Mouse (Mus musculus) embryo, embryonic 10 days (tissue): ENCODE results near the gene Cer1.

ENCODE experiments used
- DNase-seq: peaks from one replicate; pipeline ENCODE4 v3.0.0-alpha.2; 2015; ENCODE audit warnings: low spot score

Gene Cer1

DNA sequence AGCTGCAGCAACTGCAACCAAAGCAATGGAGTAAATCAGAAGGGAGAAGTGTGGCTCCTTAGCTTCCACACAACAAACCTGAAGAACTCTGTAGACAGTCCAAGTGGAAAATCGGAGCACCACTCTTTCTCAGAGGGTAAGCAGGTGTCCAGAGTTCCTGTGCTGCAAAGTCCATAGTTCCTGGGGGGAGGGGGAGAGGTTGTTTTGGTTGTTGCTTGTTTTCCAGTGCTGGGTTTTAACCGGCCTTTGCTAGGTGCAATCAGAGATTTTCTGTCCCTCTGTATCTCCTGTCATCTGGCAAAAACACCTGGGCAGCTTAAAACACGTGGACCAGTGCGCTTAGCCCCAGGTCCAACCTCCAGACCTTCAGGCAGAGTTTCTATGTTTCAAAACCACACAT lies 10.2 kb downstream of the Cer1 start:
- no peak for DNase-seq

DNA sequence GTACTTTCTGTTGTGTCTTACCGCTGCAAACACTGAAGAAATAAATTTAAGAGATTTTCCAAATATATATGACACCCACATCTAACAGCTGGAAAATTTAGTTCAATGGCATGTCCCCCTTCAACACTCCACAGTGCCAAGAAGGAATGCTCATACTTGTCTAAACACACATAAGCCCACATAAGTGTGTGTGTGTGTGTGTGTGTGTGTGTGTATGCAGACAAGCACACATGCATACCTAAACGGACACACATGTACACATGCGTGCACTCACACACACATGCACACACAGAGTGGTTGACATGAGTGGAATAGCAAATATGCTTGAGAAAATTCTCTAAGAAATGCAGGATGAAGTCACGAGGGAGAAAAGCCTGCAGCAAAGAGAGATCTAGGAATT lies 12.4 kb downstream of the Cer1 start:
- no peak for DNase-seq

DNA sequence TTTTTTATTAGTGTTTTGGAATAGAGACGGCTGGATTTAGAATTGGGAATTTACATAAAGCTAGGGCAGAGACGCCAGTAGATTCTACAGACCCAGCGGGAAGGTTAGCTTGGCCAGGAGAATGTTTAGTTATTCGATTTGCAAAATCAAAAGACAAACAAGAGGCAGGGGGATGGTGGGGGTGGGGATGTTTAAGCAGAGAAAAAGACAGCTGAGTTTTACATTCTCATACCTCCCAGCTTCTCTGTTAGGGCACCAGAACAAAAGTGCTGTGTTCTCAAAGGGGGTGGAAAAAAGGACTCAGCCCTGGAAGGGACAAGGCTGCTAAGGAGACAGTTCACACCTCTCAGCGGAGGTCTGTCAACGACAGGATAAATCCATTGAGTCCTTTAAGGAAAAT lies 12.8 kb downstream of the Cer1 start:
- no peak for DNase-seq

DNA sequence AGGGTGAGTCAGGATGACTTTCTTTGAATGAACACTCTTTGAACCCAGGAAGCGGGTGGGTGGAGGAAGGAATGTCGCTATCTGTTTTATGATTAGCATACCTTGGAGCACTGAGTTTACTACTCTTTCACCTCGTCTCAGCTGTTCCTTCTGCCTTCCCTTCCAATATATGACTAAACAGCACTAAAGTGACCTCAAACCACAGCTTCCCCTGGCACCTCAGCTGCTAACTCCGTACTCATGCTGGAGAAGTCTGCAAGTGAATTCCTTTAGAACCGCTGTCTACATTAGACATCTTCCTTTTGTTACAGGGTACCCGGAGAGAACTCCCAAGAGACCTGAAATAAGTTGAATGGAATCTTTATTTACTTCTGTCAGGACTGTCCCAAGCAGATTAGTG lies 14.0 kb downstream of the Cer1 start:
- no peak for DNase-seq

DNA sequence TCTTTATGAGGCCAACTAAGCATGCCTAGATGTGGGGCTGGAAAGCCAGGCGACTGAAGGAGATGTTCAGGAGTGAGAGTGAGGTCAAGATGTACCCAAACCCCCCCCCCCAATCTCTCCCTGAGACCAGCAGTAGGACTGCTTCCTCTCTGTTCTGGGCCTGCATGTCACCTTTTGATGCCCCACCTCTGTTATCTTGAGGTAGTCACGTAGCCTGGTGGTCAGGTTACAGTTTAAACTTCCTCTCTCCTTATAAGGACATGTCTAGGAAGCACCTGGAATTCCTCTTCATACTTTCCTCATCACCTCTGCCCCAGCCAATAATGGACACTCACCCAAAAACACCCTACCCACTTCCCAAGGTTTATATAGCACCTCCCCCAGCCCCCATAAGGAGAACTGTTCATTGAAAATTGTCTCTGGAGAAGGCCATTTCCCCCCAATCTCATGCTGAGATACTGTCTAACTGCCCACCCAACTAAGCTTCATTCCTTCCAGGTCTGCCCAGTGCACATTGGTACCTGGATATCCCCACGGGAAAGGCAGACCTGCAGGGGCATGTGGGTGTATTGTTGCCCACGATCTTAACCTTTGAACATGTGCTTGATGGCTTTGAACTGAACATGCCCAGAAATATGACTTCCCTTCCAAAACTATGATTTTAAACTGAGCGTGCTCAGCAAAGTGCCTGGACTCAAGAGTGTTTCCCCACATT lies 17.1 kb downstream of the Cer1 start:
- DNase-seq = no peak

DNA sequence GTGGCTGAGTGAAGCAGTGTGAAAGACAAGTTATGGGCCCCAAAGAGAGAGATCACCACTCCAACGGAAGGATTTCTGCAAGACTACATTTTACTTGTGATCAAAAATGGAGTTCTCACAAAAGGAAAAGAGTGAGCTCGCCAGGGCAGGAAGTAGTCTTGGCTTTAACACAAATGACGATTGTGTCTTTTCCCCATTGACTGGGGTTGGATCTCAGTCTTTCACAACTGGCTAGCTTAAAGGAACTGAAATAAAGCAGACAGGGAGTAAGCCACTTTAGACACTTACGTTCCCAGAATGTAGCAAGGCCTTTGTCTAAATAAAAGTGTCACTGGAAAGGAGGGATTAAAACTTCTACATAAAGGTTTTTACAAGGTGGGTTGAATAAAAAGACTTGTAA lies 17.8 kb downstream of the Cer1 start:
- no peak for DNase-seq

DNA sequence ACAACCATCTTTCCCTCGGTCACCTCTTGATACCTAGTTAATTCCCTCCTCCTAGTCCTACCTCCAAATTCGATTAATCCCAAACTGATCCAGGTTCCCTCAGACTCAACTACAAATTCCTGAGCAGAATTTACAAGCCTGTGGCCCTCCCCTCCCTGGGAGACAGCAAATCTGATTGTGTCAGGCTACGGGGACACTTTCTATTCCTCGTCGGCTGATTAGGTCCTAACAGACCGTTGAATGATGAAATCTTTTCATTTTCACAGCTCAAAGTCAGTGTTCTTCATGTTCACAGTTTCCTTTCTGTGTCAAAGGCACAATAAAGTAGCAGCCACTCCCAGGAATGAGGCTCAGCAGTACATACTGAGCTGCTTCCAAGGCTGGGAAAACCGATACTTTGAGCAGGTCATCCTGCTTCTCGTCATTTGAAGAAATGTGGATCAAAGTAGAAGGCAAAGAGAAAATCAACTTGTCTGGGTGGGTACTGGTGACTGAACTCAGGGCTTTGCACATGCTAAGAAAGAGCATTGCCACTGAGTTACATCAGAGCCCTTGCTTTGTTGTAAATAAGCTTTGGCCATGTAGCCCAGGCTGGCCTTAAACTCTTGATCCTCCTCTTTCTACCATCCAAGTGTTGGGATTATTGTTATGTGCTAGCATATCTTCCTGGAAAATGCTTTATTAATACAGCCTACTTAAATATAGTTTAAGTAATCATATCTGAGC lies 19.8 kb downstream of the Cer1 start:
- no peak for DNase-seq

DNA sequence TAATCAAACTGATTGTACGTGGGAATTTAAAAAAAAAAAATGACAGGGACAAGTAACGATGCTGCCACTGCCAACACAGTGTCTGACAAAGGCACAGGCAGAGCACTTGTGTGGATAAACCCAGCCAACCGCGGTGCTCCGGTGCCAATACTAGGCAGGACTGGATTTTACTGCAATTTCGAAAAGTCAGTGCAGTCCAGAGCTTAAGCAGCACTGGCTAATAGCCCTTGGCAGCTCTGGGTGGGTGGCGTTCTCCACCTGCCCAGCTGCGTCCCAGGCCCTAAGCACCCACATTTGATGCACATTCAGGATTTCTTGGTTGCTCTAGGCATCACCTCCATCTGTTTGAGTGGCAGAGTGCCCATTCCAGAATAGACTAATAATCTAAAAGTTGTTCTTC lies 21.6 kb downstream of the Cer1 start:
- DNase-seq = no peak

DNA sequence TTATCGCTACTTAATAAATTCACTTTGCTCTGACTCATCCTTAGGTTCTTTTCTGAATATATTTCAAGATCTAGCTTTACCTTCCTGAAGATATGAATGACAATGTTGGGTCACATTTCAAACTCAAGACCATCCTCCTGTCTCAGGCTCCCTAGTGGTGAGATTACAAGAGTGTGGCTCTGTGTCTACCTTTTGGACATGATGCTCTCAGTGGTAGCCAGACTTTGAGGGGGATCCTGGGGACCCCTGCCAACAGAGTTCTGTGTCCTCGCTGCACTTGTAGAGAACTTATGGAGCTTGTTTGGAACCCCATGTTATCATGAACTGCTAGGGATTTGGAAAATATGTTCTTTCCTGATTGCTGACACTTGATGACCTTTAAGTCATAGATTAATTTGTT lies 23.5 kb downstream of the Cer1 start:
- DNase-seq = no peak

DNA sequence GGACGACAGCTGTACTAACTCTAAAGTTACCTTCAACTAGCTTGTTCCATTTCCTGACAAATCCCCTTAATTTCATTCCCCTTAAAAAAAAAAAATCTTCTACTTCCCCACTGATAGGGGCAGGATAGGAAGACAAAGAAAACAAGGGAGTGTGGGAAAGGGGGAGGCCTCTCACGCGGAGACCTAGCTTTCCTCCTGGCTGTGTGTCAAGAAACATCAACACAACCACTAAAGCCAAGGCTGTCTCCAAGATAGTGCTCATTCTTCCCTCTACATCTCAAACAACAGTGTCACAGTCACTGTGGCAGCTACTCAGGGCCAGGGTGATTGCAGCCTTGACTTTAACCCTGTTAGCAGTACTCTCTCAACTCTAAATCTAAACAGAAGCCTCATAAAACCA lies 24.4 kb downstream of the Cer1 start:
- DNase-seq = no peak

DNA sequence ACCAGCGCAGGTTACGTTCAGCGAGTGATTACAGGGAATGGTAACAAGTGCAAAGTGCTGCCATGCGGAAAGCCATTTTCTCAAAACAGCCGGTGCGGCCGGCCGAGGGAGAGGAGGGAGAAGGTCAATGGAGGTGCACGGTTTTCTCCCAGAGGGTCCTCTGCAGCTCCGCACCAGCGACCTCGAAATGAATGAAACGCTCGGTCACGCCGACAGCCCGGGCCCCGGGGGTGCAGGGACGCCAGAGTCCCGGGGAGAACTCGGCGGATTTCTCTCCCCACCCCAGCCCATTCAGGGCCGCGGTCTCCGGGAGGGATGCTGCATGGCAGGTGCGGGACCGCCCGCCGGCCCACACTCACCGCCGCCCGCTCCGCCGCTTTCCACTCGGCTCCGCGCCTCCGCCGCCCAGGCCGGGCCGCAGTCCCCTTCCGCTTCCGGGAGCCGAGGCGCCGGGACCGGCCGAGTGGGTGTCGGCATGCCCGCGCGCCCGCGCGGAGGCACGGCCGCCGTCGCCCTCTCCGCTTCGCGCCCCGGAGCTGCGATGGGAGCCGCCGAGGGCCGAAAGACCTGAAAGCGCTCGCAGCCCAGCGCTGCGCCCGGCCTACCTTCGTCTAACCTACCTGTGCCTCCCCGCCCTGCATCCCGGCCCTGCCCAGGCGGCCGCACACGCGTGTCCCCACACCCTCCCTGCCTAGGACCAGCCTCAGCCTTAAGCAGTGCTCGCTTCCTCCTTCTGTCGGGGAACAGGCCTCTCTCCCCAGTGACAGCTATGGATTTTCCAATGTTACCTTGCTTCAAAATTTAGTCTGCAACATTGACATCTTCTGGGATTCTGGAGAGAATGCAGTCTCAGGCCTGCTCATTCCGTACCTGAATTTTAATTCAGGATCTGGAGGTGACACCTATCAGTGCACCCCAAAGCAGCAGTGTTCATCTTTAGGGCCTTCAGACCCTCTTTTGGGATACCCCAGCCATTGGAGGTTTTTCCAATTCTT lies 25.5 kb downstream of the Cer1 start, which contains the start of gene Zdhhc21:
Gene Zdhhc21 (minus strand): TSS at position 828 of the 995 bp plus-strand sequence.
- DNase-seq = peak; percentile 67

DNA sequence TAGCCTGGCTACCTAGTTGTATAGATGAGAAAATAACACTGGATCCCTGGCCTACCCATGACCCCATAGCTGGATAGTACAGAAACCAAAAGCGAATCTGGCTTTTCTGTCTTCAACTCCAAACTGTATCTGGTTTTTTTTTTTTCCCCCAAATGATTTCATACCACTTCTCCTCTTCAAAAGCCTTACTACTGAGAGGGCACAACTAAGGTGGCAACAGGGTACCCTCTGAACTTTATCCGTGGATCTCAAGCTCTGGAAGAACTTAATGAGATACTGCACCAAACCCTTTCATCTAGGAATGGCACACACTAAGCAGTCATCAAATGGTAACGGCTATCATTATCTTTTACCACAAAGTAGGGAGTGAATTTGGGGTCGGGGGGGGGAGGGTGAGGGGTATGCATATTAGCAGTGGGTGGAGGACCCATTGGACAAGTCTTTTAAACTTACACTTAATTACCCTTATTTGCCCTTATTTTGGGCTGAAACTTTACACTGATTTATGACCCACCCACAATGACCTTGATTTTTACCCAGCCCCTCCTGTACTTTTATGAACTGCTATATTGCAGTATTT lies 26.4 kb downstream of the Cer1 start:
- no peak for DNase-seq

DNA sequence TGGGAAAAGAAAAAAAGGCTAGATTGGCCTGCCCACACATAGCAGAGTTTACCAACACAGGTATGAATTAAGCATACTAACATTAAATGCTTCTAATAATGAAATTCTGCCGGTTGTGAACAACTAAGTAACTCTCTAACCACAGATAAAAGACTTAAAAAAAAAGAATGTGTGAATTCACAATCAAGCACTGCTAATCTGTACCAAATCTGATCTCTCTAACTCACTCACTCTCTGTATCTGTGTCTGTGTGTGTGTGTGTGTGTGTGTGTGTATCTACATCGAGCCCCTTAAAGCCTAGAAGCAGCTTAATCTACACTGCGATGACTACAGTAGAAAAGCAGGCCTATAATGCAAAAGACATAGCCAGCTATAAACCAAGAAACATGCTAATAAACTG lies 28.0 kb downstream of the Cer1 start:
- no peak for DNase-seq

DNA sequence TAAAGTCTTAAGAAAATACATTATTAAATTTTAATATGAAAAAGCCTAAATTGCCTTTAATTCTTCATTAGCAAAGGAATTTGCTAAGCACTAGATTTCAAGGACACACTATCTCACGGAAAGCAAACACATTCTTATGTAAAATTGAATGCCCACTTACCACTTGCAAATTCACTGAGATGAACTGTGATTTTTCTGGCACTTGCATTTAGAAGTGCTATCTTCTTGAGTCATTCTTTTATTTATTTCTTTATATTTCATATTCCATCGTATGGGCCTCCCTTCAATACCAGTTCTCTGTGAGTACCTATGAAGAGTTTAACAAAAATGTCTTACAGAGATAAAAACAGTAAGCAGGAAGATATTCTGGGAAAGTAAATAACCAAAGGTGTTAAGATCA lies 31.1 kb downstream of the Cer1 start:
- no peak for DNase-seq

DNA sequence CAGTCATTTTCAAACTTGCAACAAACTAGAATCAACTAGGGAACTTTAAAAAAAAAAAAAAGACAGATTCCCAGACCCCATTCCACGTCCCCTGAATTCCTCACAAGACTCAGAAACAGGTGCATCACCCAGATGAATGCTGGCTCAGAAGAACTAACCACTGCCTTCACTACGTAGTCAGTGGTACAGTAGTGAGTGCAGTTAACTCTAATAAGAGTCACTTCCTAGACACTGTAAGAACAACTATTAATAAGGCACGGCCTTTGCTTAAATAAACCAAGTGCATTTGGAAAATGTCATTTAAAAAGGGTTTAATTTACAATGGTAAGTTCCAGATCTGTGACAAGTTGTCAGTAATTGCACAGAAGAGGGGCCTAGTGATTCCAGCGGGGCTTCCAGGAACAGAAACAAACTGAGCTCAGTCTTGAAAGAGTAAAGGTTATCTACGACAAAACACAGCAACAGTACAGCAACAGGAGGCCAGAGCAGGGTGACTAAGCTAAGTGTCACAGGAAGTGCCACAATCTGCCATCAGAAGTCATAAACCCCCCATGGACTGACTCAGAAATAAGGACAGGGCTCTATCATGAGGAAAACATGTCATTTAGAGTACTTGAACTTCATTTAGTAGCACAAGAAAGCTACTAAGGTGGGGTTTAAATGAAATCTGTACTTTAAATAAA lies 36.3 kb downstream of the Cer1 start:
- DNase-seq = peak; percentile 23

DNA sequence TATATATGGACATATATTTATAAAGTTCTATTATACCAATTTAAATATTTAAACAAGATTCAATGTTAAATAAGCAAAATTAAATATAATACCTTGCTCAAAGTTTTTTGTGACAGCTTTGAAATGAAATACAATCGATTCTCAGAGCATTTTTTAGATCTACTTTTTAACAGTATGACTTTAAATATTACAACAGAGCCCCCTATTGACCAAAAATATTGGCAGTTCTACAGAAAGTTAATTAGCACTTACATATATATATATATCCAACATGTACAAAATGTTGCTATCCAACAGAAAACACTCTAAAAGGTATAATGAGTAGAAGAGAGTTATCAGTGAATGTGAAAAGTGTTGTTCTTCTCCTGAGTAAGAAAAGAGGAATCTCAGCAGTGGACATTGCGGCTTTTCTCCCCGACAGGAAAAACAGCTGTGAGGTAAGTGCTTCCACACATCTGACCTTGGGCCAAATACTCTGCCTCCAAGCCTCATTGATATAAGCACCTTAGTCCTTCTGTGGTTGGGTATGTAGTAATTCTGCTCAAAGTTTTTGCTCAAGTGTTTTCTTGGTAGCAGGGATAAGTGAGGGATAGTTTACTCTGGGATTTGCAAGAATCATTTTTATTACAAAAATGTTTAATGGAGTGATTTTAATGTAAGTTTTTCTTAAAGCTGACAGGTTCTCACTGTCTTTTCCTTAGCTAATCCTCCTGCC lies 47.3 kb downstream of the Cer1 start:
- DNase-seq = no peak
